Mouse (Mus musculus) myocyte (in vitro differentiated cells): ENCODE data around the gene Fam213a. TPM values are rescaled to one million over a fixed set of nuclear protein-coding genes. Genes with fewer than 3 reads are reported as not detected.

Experiments
- H3K27me3 ChIP-seq: one replicate; pipeline ENCODE4 v1.6.1; 2011; ENCODE audit not compliant: control insufficient read depth, insufficient read depth, insufficient read length
- H3K36me3 ChIP-seq: one replicate; pipeline ENCODE4 v1.6.1; 2011; ENCODE audit not compliant: control insufficient read depth, insufficient read depth
- H3K4me2 ChIP-seq: one replicate; pipeline ENCODE4 v1.6.1; 2011; ENCODE audit warnings: low read depth, control low read depth
- H3K4me3 ChIP-seq: one replicate; pipeline ENCODE4 v1.5.1; 2011; ENCODE audit warnings: mild to moderate bottlenecking, control low read depth, moderate library complexity
- H3K79me2 ChIP-seq: one replicate; pipeline ENCODE4 v1.6.1; 2011; ENCODE audit not compliant: control insufficient read depth, insufficient read depth
- H3ac ChIP-seq: one replicate; pipeline ENCODE4 v1.6.1; 2011; ENCODE audit not compliant: control insufficient read depth, insufficient read length
- CEBPB ChIP-seq: IDR thresholded peaks from 2 replicates; pipeline ENCODE4 v1.6.1; 2011; ENCODE audit warnings: mild to moderate bottlenecking, moderate library complexity; ENCODE audit not compliant: poor library complexity, insufficient read depth, severe bottlenecking
- E2F4 ChIP-seq: IDR thresholded peaks from one replicate; pipeline ENCODE4 v1.6.1; 2011; ENCODE audit warnings: mild to moderate bottlenecking, control low read depth, moderate library complexity; ENCODE audit not compliant: insufficient read depth
- MAX ChIP-seq: IDR thresholded peaks from one replicate; pipeline ENCODE4 v1.6.1; 2011; ENCODE audit warnings: low read depth, mild to moderate bottlenecking, control low read depth
- MYOD1 ChIP-seq, 3 experiments: IDR thresholded peaks; one replicate each; pipeline ENCODE4 v1.6.1; 2011; ENCODE audit warnings: control low read depth in 2 of 3, low read depth in 2 of 3, mild to moderate bottlenecking in 2 of 3, moderate library complexity in 1 of 3; ENCODE audit not compliant: insufficient read length in 2 of 3, control insufficient read depth in 1 of 3
- MYOG ChIP-seq, 3 experiments: IDR thresholded peaks; one replicate each; pipeline ENCODE4 v1.6.1; 2011; ENCODE audit warnings: control low read depth in 2 of 3, low read depth in 2 of 3, mild to moderate bottlenecking in 2 of 3; ENCODE audit not compliant: insufficient read length in 2 of 3, control insufficient read depth in 1 of 3, insufficient read depth in 1 of 3
- POLR2A ChIP-seq: IDR thresholded peaks from one replicate; pipeline ENCODE4 v1.6.1; 2011; ENCODE audit warnings: low read depth, mild to moderate bottlenecking, control low read depth, moderate library complexity; ENCODE audit not compliant: insufficient read length
- POLR2AphosphoS2 ChIP-seq: IDR thresholded peaks from one replicate; pipeline ENCODE4 v1.6.1; 2011; ENCODE audit warnings: low read depth, control low read depth; ENCODE audit not compliant: insufficient read length
- REST ChIP-seq: IDR thresholded peaks from one replicate; pipeline ENCODE4 v1.6.1; 2011; ENCODE audit warnings: mild to moderate bottlenecking, control low read depth, moderate library complexity; ENCODE audit not compliant: insufficient read depth, insufficient read length
- SRF ChIP-seq: IDR thresholded peaks from one replicate; pipeline ENCODE4 v1.6.1; 2011; ENCODE audit warnings: low read depth; ENCODE audit not compliant: control insufficient read depth, insufficient read length
- TCF12 ChIP-seq: IDR thresholded peaks from one replicate; pipeline ENCODE4 v1.6.1; 2011; ENCODE audit warnings: mild to moderate bottlenecking, control low read depth; ENCODE audit not compliant: poor library complexity, insufficient read depth, severe bottlenecking
- TCF3 ChIP-seq: IDR thresholded peaks from one replicate; pipeline ENCODE4 v1.6.1; 2011; ENCODE audit warnings: low read depth, control low read depth; ENCODE audit not compliant: insufficient read length
- USF1 ChIP-seq: IDR thresholded peaks from one replicate; pipeline ENCODE4 v1.6.1; 2011; ENCODE audit warnings: low read depth, mild to moderate bottlenecking, control low read depth, moderate library complexity
- polyA plus RNA-seq: library from polyadenylated mRNA; unstranded; fragments of >200 nt; fragmentation: generic; extraction: Trizol; gene quantifications from one replicate; pipeline ENCODE4 v1.2.1, GENCODE M21; 2012; ENCODE audit warnings: missing spikeins

Gene Fam213a
- polyA plus RNA-seq, 1 experiment, result 1.8 TPM

DNA sequence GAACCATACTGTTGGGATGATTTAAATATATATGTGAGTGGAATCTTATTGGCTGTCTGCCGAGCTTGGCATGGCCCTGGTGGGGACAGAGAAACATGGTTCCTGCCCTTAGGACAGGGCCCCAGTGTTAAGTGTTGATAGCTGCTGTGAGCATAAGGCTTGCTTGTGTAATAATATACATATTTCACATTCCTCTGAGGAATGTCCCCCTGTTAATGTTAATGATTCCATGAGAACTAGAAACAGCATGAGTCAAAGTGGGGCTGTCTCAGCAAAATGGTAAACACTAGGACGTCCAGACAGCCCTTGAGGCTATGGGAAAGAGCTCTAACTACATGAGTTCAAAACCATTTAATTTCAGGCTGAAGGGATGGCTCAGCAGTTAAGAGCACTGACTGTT is 26.4 kb downstream of the Fam213a start:
- Histone ChIP-seq H3K36me3 (no peaks in the 10 kb centered on the region), H3K4me3 (no peak overlapping the region), H3ac (no peak overlapping the region), H3K27me3 (no peaks in the 10 kb centered on the region), H3K4me2 (no peak overlapping the region), H3K79me2 (no peaks in the 10 kb centered on the region)
- TF ChIP-seq E2F4 (no peak), POLR2AphosphoS2 (no peak), USF1 (no peak), POLR2A (no peak), SRF (no peak), TCF12 (no peak), MAX (no peak), TCF3 (no peak), MYOG (IDR thresholded peaks at IDR 0.05; ENCODE audit: control insufficient read depth in 1 of 3, insufficient read depth in 1 of 3, insufficient read length in 2 of 3, low read depth in 2 of 3) (no peak), REST (no peak), MYOD1 (IDR thresholded peaks at IDR 0.05; ENCODE audit: control insufficient read depth in 1 of 3, insufficient read length in 2 of 3, low read depth in 2 of 3) (no peak), CEBPB (no peak)

- H3K79me2 ChIP-seq, result no peaks in the 10 kb centered on the region
- no peaks in the 10 kb centered on the region for H3K27me3 ChIP-seq
- no peak for TF ChIP-seq E2F4
- TF ChIP-seq POLR2AphosphoS2, result no peak
- TF ChIP-seq USF1, result no peak
- TF ChIP-seq MAX, result no peak
- TF ChIP-seq MYOG (IDR thresholded peaks at IDR 0.05; ENCODE audit: control insufficient read depth in 1 of 3, insufficient read depth in 1 of 3, insufficient read length in 2 of 3, low read depth in 2 of 3), result no peak
- TF ChIP-seq REST, result no peak
- no peak for TF ChIP-seq MYOD1 (IDR thresholded peaks at IDR 0.05; ENCODE audit: control insufficient read depth in 1 of 3, insufficient read length in 2 of 3, low read depth in 2 of 3)
- TF ChIP-seq SRF, result no peak
- no peak for TF ChIP-seq POLR2A
- no peak for TF ChIP-seq TCF12
- TF ChIP-seq CEBPB, result no peak
- no peak for TF ChIP-seq TCF3
- no peak overlapping the region for H3ac ChIP-seq
- H3K4me2 ChIP-seq, result no peak overlapping the region
- H3K36me3 ChIP-seq, result no peaks in the 10 kb centered on the region
- no peak overlapping the region for H3K4me3 ChIP-seq
Measured at GRCm38 (mm10) chr14:40985635-40986034, 28.0 kb downstream of the Fam213a start.

- Histone ChIP-seq H3K36me3 (no peaks in the 10 kb centered on the region), H3K79me2 (no peaks in the 10 kb centered on the region), H3K4me3 (no peak overlapping the region), H3ac (no peak overlapping the region), H3K27me3 (no peaks in the 10 kb centered on the region), H3K4me2 (no peak overlapping the region)
- no peak for TF ChIP-seq USF1
- no peak for TF ChIP-seq REST
- no peak for TF ChIP-seq TCF12
- no peak for TF ChIP-seq POLR2A
- no peak for TF ChIP-seq MYOD1 (IDR thresholded peaks at IDR 0.05; ENCODE audit: control insufficient read depth in 1 of 3, insufficient read length in 2 of 3, low read depth in 2 of 3)
- no peak for TF ChIP-seq MYOG (IDR thresholded peaks at IDR 0.05; ENCODE audit: control insufficient read depth in 1 of 3, insufficient read depth in 1 of 3, insufficient read length in 2 of 3, low read depth in 2 of 3)
- TF ChIP-seq TCF3, result no peak
- no peak for TF ChIP-seq CEBPB
- TF ChIP-seq E2F4, result no peak
Measured at GRCm38 (mm10) chr14:40979723-40980122, 33.9 kb downstream of the Fam213a start.

GRCm38 (mm10) chr14:40979002-40979401 is 34.6 kb downstream of the Fam213a start:
- H3K79me2 ChIP-seq, result no peaks in the 10 kb centered on the region
- no peak overlapping the region for H3K4me2 ChIP-seq
- H3K36me3 ChIP-seq, result no peaks in the 10 kb centered on the region
- no peak overlapping the region for H3K4me3 ChIP-seq
- H3K27me3 ChIP-seq, result no peaks in the 10 kb centered on the region
- TF ChIP-seq MAX, result no peak
- no peak for TF ChIP-seq CEBPB
- TF ChIP-seq REST, result no peak
- TF ChIP-seq POLR2A, result no peak
- no peak for TF ChIP-seq SRF
- no peak for TF ChIP-seq TCF3
- no peak for TF ChIP-seq USF1
- TF ChIP-seq E2F4, result no peak
- no peak for TF ChIP-seq TCF12
- TF ChIP-seq MYOD1 (IDR thresholded peaks at IDR 0.05; ENCODE audit: control insufficient read depth in 1 of 3, insufficient read length in 2 of 3, low read depth in 2 of 3), result no peak
- no peak for TF ChIP-seq MYOG (IDR thresholded peaks at IDR 0.05; ENCODE audit: control insufficient read depth in 1 of 3, insufficient read depth in 1 of 3, insufficient read length in 2 of 3, low read depth in 2 of 3)
- TF ChIP-seq POLR2AphosphoS2, result no peak
- H3ac ChIP-seq, result no peak overlapping the region
